Mouse (Mus musculus): Measurements from ENCODE around the gene Rtn1. TPM values are rescaled to one million over a fixed set of nuclear protein-coding genes. Genes with fewer than 3 reads are reported as not detected.

The Rtn1 gene
- polyA plus RNA-seq (2012; rRNA removed; ENCODE audit: low replicate concordance), result 2.2 and 2.9 TPM in 2 replicates

GRCm38 (mm10) chr12:72408954-72409353 lies at the start of gene Rtn1:
Gene Rtn1, minus strand, starts transcription at chr12:72409054.

GRCm38 (mm10) chr12:72441839-72442576 lies 33.2 kb upstream of the Rtn1 start, which contains the start of gene Lrrc9:
Gene Lrrc9, plus strand, starts transcription at chr12:72441866.

GRCm38 (mm10) chr12:72184929-72185328 lies 223.9 kb downstream of the Rtn1 start, which contains the start of gene Ccdc175:
Gene Ccdc175, minus strand, starts transcription at chr12:72185029.

Other genes starting within 250 kb of the Rtn1 start
- gene Ccdc175, start 224.0 kb downstream of the Rtn1 start, polyA plus RNA-seq (2012; rRNA removed; ENCODE audit: low replicate concordance), result not detected in 2 replicates
- gene Lrrc9, start 32.8 kb upstream of the Rtn1 start, polyA plus RNA-seq (2012; rRNA removed; ENCODE audit: low replicate concordance), result 0.49 and 0.66 TPM in 2 replicates
- gene Pcnx4, start 127.3 kb upstream of the Rtn1 start, polyA plus RNA-seq (2012; rRNA removed; ENCODE audit: low replicate concordance), result 6.3 and 7.2 TPM in 2 replicates
- 0.09 and 0.11 TPM in 2 replicates for gene Gm4756, start 240.6 kb upstream of the Rtn1 start, polyA plus RNA-seq (2012; rRNA removed; ENCODE audit: low replicate concordance)

All from subcutaneous adipose tissue, adult 2 months (tissue).